Mouse (Mus musculus) bone marrow, adult 2 months (tissue): Measurements from ENCODE around the gene Bcl7c. TPM values are rescaled to one million over a fixed set of nuclear protein-coding genes. Genes with fewer than 3 reads are reported as not detected.
"Not testable (repeated sequence)": the region's sequence is repeated elsewhere in the genome, so short reads cannot be mapped to it uniquely, and the experiment has no call there.

Experiments
- H3K27ac ChIP-seq: fragments of 200-500 bp; 2 replicates; pipeline ENCODE4 v1.5.1; 2012; ENCODE audit warnings: low read depth, mild to moderate bottlenecking, control low read depth, inconsistent platforms, low read length; ENCODE audit not compliant: control insufficient read depth, poor library complexity, insufficient read depth
- H3K4me1 ChIP-seq: fragments of 200-500 bp; 2 replicates; pipeline ENCODE4 v1.6.1; 2011; ENCODE audit warnings: low read length; ENCODE audit not compliant: control insufficient read depth, insufficient read depth
- H3K4me3 ChIP-seq: fragments of 200-500 bp; replicated peaks from 2 replicates; pipeline ENCODE3; 2011; ENCODE audit warnings: mild to moderate bottlenecking, low read depth, low read length, control low read depth; ENCODE audit not compliant: control insufficient read depth
- CTCF ChIP-seq: fragments of 200-500 bp; IDR thresholded peaks from 2 replicates; pipeline ENCODE4 v1.5.1; 2011; ENCODE audit warnings: low read length, control low read depth; ENCODE audit not compliant: control insufficient read depth, insufficient read depth
- POLR2A ChIP-seq: fragments of 200-500 bp; IDR thresholded peaks from 2 replicates; pipeline ENCODE4 v1.6.1; 2011; ENCODE audit warnings: low read depth, mild to moderate bottlenecking, control low read depth, low read length, borderline replicate concordance; ENCODE audit not compliant: control insufficient read depth
- WGBS: fragments of 180-500 bp; shearing (Covaris S2); methylation state at CpG from one replicate; pipeline ENCODE4 v1.1.7; 2018; 5-methylcytosine and 5-hydroxymethylcytosine counted together
- polyA plus RNA-seq: library from polyadenylated mRNA; stranded (reverse); fragments of >200 nt; gene quantifications from 2 replicates; pipeline ENCODE4 v1.2.4, GENCODE M21; 2011; ENCODE audit warnings: low replicate concordance; ENCODE audit not compliant: missing spikeins, insufficient read depth, insufficient read length

The Bcl7c gene
- polyA plus RNA-seq, 1 experiment = 65.5 TPM

- H3K4me3 ChIP-seq = no peak overlapping the region
- H3K4me1 ChIP-seq = no peaks in the 10 kb centered on the region
- no peak overlapping the region for H3K27ac ChIP-seq
- 3% methylated on average over 58 of the region's 62 CpGs for WGBS
- TF ChIP-seq POLR2A (no peak), CTCF (no peak)
Measured at GRCm38 (mm10) chr7:127746494-127747491, 38.1 kb upstream of the Bcl7c start.

GRCm38 (mm10) chr7:127745652-127746493, 37.1 kb upstream of the Bcl7c start:
- H3K27ac ChIP-seq = peak overlapping the region; percentile 83
- TF ChIP-seq CTCF = peak; percentile 9; the same call in 1 of the 2 replicates
- TF ChIP-seq POLR2A = peak; percentile 39; the same call in 1 of the 2 replicates
- under 1% methylated on average over 39 of the region's 39 CpGs for WGBS

GRCm38 (mm10) chr7:127745251-127745651, 36.5 kb upstream of the Bcl7c start:
- 0% methylated on average over 19 of the region's 19 CpGs for WGBS
- peak overlapping the region; percentile 83; the same call in 1 of the 2 replicates for H3K27ac ChIP-seq

More at GRCm38 (mm10) chr7:127745652-127746493, 37.1 kb upstream of the Bcl7c start:
- Histone ChIP-seq H3K4me1 (no peaks in the 10 kb centered on the region), H3K4me3 (peak overlapping the region; percentile 95)

GRCm38 (mm10) chr7:127744366-127745045, 35.8 kb upstream of the Bcl7c start, which contains the start of gene Fbxl19:
Fbxl19 (plus strand) TSS chr7:127744543.
- Histone ChIP-seq H3K4me3 (peak within 1 kb of the TSS; percentile 95), H3K4me1 (no peaks in the 10 kb centered on the region), H3K27ac (peak within 1 kb of the TSS; percentile 83; the same call in 1 of the 2 replicates)
- whole genome bisulfite sequencing = under 1% methylated on average over 26 of the region's 26 CpGs
- TF ChIP-seq POLR2A (no peak), CTCF (peak; percentile 27; the same call in 1 of the 2 replicates)

More at GRCm38 (mm10) chr7:127745251-127745651, 36.5 kb upstream of the Bcl7c start:
- TF ChIP-seq CTCF (no peak), POLR2A (no peak)
- no peaks in the 10 kb centered on the region for H3K4me1 ChIP-seq
- peak overlapping the region; percentile 95 for H3K4me3 ChIP-seq

GRCm38 (mm10) chr7:127732066-127732465, 23.3 kb upstream of the Bcl7c start, which contains the start of gene Ctf2:
Ctf2 (minus strand) TSS chr7:127732166.
- H3K4me3 ChIP-seq, H3K27ac ChIP-seq, H3K4me1 ChIP-seq: not testable (repeated sequence)
- no CpG with 5 or more reads among the region's 5 CpGs for WGBS

- TF ChIP-seq CTCF (no peak), POLR2A (no peak)
- Histone ChIP-seq H3K4me1 (no peaks in the 10 kb centered on the region), H3K27ac (no peak overlapping the region), H3K4me3 (no peak overlapping the region)
- 70% methylated on average over 4 of the region's 4 CpGs for WGBS
Measured at GRCm38 (mm10) chr7:127730170-127730569, 21.4 kb upstream of the Bcl7c start.

GRCm38 (mm10) chr7:127727898-127728297, 19.2 kb upstream of the Bcl7c start:
- no peaks in the 10 kb centered on the region for H3K4me1 ChIP-seq
- no peak overlapping the region for H3K27ac ChIP-seq
- no peak overlapping the region for H3K4me3 ChIP-seq
- 69% methylated on average over 7 of the region's 7 CpGs for WGBS
- TF ChIP-seq POLR2A (no peak), CTCF (no peak)
